Mouse (Mus musculus) neural tube, embryonic 12.5 days (tissue): Measurements from ENCODE around the gene Lrrc17. TPM values are rescaled to one million over a fixed set of nuclear protein-coding genes. Genes with fewer than 3 reads are reported as not detected.

Experiments used
- ATAC-seq: fragments of 200-750 bp; cut with Nextera tagmentation; 2 replicates; pipeline ENCODE4 v1.8.0; 2017; ENCODE audit warnings: low read depth, mild to moderate bottlenecking, moderate TSS enrichment, moderate library complexity; ENCODE audit not compliant: low FRiP score
- H3K27ac ChIP-seq: fragments of 300-500 bp; sonication (generic); 2 replicates; pipeline ENCODE4 v1.5.1; 2016
- H3K27me3 ChIP-seq: fragments of 300-500 bp; sonication (generic); replicated peaks from 2 replicates; pipeline ENCODE4 v1.6.1; 2016; ENCODE audit warnings: mild to moderate bottlenecking
- H3K36me3 ChIP-seq: fragments of 300-500 bp; sonication (generic); 2 replicates; pipeline ENCODE4 v1.6.1; 2016; ENCODE audit warnings: mild to moderate bottlenecking
- H3K4me1 ChIP-seq: fragments of 300-500 bp; sonication (generic); 2 replicates; pipeline ENCODE4 v1.6.1; 2016
- H3K4me2 ChIP-seq: fragments of 300-500 bp; sonication (generic); replicated peaks from 2 replicates; pipeline ENCODE4 v1.6.1; 2016; ENCODE audit warnings: mild to moderate bottlenecking
- H3K4me3 ChIP-seq: fragments of 300-500 bp; sonication (generic); 2 replicates; pipeline ENCODE4 v1.5.1; 2016
- H3K9ac ChIP-seq: fragments of 300-500 bp; sonication (generic); 2 replicates; pipeline ENCODE4 v1.6.1; 2016; ENCODE audit warnings: mild to moderate bottlenecking
- H3K9me3 ChIP-seq: fragments of 300-500 bp; sonication (generic); 2 replicates; pipeline ENCODE4 v1.6.1; 2016; ENCODE audit warnings: mild to moderate bottlenecking
- WGBS: fragments of 180-500 bp; shearing (Covaris S2); methylation state at CpG from one replicate; pipeline ENCODE4 v1.1.7; 2016; 5-methylcytosine and 5-hydroxymethylcytosine counted together
- polyA plus RNA-seq: library from polyadenylated mRNA; unstranded; fragments of >200 nt; fragmentation: Nextera tagmentation; extraction: Ambion mirVana; gene quantifications from 2 replicates; pipeline ENCODE4 v1.2.1, GENCODE M21; 2016

Lrrc17 gene
- 13.5 and 14.0 TPM in 2 replicates for polyA plus RNA-seq

- Histone ChIP-seq H3K36me3 (no peaks in the 10 kb centered on the region), H3K4me3 (peak within 1 kb of the TSS; percentile 7; the same call in 1 of the 2 replicates), H3K9ac (no peak within 1 kb of the TSS), H3K27me3 (no peaks in the 10 kb centered on the region), H3K4me1 (no peaks in the 10 kb centered on the region), H3K9me3 (no peaks in the 10 kb centered on the region), H3K4me2 (peak within 1 kb of the TSS; percentile 23), H3K27ac (no peak within 1 kb of the TSS)
- WGBS = 54% methylated on average over 17 of the region's 17 CpGs
- ATAC-seq = peak; percentile 65; the same call in 1 of the 2 replicates
Observed at GRCm38 (mm10) chr5:21543409-21544201, at the start of gene Lrrc17. Gene Lrrc17 (plus strand): TSS chr5:21543559.

GRCm38 (mm10) chr5:21494781-21495180 lies 48.6 kb upstream of the Lrrc17 start:
- Histone ChIP-seq H3K27ac (no peak overlapping the region), H3K36me3 (no peaks in the 10 kb centered on the region), H3K27me3 (no peaks in the 10 kb centered on the region), H3K4me3 (no peak overlapping the region), H3K4me2 (no peak overlapping the region), H3K4me1 (no peaks in the 10 kb centered on the region), H3K9me3 (no peaks in the 10 kb centered on the region), H3K9ac (no peak overlapping the region)
- ATAC-seq = no peak
- WGBS = 63% methylated on average over 3 of the region's 3 CpGs

- H3K4me2 ChIP-seq = no peak overlapping the region
- H3K36me3 ChIP-seq = no peaks in the 10 kb centered on the region
- H3K9me3 ChIP-seq = no peaks in the 10 kb centered on the region
- no peak overlapping the region for H3K9ac ChIP-seq
- no peak for ATAC-seq
- H3K27ac ChIP-seq = no peak overlapping the region
- H3K4me3 ChIP-seq = no peak overlapping the region
- WGBS = 81% methylated on average over 6 of the region's 6 CpGs
- H3K27me3 ChIP-seq = no peaks in the 10 kb centered on the region
- no peaks in the 10 kb centered on the region for H3K4me1 ChIP-seq
Observed at GRCm38 (mm10) chr5:21496321-21496720, 47.0 kb upstream of the Lrrc17 start.

DNA sequence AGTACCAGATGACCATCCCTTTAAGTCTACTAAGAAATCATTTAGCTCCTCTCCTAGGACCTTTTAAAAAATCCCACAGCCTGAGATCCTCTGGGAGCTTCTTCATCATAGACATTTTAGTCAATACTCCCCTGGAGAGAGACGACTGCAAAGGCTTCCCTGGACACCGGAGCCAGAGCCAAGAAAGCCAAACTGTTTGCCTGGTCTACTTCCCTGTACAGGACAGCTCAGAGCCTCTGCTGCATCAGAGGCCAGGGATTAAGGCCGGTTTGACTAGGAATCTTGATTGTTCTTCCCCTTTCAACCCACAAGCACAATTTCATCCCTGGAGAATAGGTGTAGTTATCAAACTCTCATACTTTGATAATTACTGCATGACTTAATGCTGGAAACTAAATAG lies 46.5 kb upstream of the Lrrc17 start:
- no peak overlapping the region for H3K4me2 ChIP-seq
- WGBS = 77% methylated on average over 3 of the region's 3 CpGs
- H3K9me3 ChIP-seq = no peaks in the 10 kb centered on the region
- H3K9ac ChIP-seq = no peak overlapping the region
- H3K4me1 ChIP-seq = no peaks in the 10 kb centered on the region
- H3K27ac ChIP-seq = no peak overlapping the region
- H3K36me3 ChIP-seq = no peaks in the 10 kb centered on the region
- ATAC-seq = no peak
- H3K27me3 ChIP-seq = no peaks in the 10 kb centered on the region
- no peak overlapping the region for H3K4me3 ChIP-seq

DNA sequence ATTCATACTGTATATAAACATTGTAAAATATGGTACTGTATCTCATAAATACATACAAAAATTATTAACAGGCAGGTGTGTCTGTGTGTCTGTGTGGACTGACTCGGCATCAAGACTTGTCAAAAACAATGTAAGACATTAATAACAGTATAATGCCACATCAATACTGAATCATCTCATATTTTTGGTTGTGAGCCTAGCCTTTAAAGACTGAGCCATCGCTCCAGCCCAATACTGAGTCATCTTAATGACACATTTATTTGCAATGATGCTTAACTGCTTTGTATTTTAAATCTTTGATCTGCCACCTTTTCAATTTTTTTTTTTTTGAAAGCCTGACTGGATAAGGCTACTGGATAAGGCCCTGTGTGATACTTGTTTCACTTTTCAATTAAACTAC lies 44.9 kb upstream of the Lrrc17 start:
- H3K9me3 ChIP-seq = no peaks in the 10 kb centered on the region
- no peaks in the 10 kb centered on the region for H3K27me3 ChIP-seq
- H3K4me3 ChIP-seq = no peak overlapping the region
- ATAC-seq = no peak
- no peaks in the 10 kb centered on the region for H3K4me1 ChIP-seq
- no peak overlapping the region for H3K27ac ChIP-seq
- WGBS = 92% methylated on average over 2 of the region's 2 CpGs
- no peak overlapping the region for H3K9ac ChIP-seq
- H3K4me2 ChIP-seq = no peak overlapping the region
- H3K36me3 ChIP-seq = no peaks in the 10 kb centered on the region

DNA sequence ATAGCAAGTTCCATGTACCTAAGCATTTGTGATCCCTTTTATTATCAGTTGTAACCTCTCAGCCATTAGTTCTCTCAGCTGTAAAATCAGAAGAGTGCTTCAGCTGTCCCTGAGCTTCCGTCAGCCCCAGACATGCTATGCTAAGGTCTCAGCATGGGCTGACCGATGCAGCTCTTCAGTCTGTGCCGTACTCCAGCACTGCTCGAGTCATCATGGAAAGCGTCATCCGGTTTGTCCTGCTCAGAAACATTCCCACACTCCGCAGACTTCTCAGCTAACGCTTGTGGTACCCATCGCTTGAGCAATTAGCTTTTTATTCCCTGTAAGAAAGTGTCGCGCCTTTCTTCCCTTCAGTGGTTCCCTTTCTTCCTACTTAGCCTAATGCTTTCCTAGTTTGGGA lies 44.4 kb upstream of the Lrrc17 start:
- no peaks in the 10 kb centered on the region for H3K27me3 ChIP-seq
- H3K4me2 ChIP-seq = no peak overlapping the region
- H3K27ac ChIP-seq = no peak overlapping the region
- H3K36me3 ChIP-seq = no peaks in the 10 kb centered on the region
- no peaks in the 10 kb centered on the region for H3K9me3 ChIP-seq
- no peak overlapping the region for H3K9ac ChIP-seq
- no peak overlapping the region for H3K4me3 ChIP-seq
- H3K4me1 ChIP-seq = no peaks in the 10 kb centered on the region
- WGBS = 77% methylated on average over 11 of the region's 11 CpGs
- no peak for ATAC-seq

DNA sequence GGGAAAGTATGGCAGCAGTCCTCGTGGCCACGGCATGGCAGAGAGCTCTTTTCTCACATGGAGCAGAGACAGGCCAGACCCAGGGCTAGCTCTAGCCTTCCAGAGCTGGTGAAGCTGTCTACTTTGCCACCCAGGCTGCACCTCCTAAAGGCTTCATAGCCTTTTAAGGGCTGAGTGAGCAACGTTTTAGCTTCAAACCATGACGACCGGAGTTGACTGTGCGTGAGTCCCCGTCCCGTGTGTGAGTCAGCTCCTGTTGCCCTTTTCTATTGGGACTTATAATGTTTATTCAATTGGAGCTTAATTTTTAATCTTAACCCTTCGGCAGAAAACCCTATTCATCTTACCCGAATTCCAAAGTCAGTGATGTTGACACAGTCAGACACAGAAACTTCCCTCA lies 43.2 kb upstream of the Lrrc17 start:
- H3K27me3 ChIP-seq = no peaks in the 10 kb centered on the region
- no peak overlapping the region for H3K4me2 ChIP-seq
- H3K4me3 ChIP-seq = no peak overlapping the region
- no peaks in the 10 kb centered on the region for H3K36me3 ChIP-seq
- H3K4me1 ChIP-seq = no peaks in the 10 kb centered on the region
- H3K27ac ChIP-seq = no peak overlapping the region
- H3K9me3 ChIP-seq = no peaks in the 10 kb centered on the region
- no peak overlapping the region for H3K9ac ChIP-seq
- ATAC-seq = no peak
- 84% methylated on average over 10 of the region's 10 CpGs for WGBS

DNA sequence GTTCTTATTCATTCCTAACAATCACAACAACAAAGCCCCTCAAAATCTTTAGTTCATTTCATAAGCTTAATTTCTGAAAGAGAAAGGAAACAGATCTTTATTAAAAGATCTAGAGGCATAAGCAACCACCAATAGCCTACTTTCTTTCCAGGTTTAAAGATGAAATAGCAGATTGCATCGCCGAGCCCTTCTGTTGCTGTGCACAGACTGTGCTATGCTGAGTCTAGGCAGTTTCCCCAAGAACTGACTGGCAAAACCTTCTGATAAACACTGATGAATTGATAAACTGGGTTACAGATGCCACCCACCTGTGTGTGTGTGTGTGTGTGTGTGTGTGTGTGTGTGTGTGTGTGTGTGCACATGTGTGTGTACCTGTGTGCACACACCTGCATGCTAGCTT lies 42.4 kb upstream of the Lrrc17 start:
- Histone ChIP-seq H3K9ac (no peak overlapping the region), H3K4me1 (no peaks in the 10 kb centered on the region), H3K27ac (no peak overlapping the region), H3K4me3 (no peak overlapping the region), H3K4me2 (no peak overlapping the region), H3K36me3 (no peaks in the 10 kb centered on the region), H3K9me3 (no peaks in the 10 kb centered on the region), H3K27me3 (no peaks in the 10 kb centered on the region)
- no peak for ATAC-seq
- WGBS = 93% methylated on average over 2 of the region's 2 CpGs

- Histone ChIP-seq H3K4me1 (no peaks in the 10 kb centered on the region), H3K4me2 (no peak overlapping the region), H3K36me3 (no peaks in the 10 kb centered on the region), H3K9ac (no peak overlapping the region), H3K4me3 (no peak overlapping the region), H3K9me3 (no peaks in the 10 kb centered on the region), H3K27me3 (no peaks in the 10 kb centered on the region), H3K27ac (no peak overlapping the region)
- ATAC-seq = no peak
- WGBS = 80% methylated on average over 13 of the region's 13 CpGs
Observed at GRCm38 (mm10) chr5:21502936-21503610, 40.3 kb upstream of the Lrrc17 start.

DNA sequence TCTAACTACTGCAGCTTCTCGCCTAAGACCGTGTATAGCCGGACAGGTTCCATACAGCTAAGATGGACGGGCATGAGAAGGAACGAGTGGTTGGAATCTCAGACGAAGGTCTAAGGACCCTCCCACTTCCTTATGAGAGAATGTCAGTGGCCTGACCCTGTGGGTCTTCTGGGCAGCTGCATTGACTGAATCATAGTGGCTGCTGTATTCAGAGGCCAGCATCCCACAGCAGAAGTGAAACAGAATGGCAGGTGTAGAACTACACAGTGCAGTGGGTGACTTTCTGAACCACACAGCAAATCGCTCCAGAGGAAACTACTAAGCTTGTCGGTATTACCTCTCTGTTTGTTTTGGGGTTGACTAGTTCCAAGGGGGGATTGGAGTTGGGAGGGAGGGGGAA lies 38.2 kb upstream of the Lrrc17 start:
- Histone ChIP-seq H3K4me1 (no peaks in the 10 kb centered on the region), H3K9me3 (no peaks in the 10 kb centered on the region), H3K27ac (no peak overlapping the region), H3K4me2 (no peak overlapping the region), H3K4me3 (no peak overlapping the region), H3K36me3 (no peaks in the 10 kb centered on the region), H3K27me3 (no peaks in the 10 kb centered on the region), H3K9ac (no peak overlapping the region)
- WGBS = 88% methylated on average over 8 of the region's 8 CpGs
- ATAC-seq = no peak

DNA sequence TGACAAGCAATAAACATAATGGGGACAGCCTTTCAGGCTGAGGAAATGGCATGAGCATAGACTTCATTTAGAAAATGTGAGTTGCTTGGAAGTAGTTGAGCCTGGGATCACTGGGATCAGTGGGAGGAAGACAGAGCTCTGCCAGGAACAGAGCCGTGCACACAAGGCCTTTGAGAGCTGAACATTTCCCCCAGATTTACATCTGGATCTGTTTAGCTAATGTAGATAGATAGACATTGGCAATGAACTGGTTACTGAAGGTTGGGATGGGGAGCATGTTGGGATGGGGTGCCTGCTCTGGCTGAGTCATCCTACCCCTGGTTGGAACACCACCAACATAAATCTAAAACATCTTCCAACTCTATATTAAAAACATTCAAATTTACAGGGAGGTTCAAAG lies 36.5 kb upstream of the Lrrc17 start:
- Histone ChIP-seq H3K27me3 (no peaks in the 10 kb centered on the region), H3K9ac (no peak overlapping the region), H3K4me1 (no peaks in the 10 kb centered on the region), H3K36me3 (no peaks in the 10 kb centered on the region), H3K4me3 (no peak overlapping the region), H3K9me3 (no peaks in the 10 kb centered on the region), H3K27ac (no peak overlapping the region), H3K4me2 (no peak overlapping the region)
- 69% methylated on average over 1 of the region's 1 CpGs for WGBS
- no peak for ATAC-seq

GRCm38 (mm10) chr5:21509801-21510200 lies 33.6 kb upstream of the Lrrc17 start:
- no peak overlapping the region for H3K9ac ChIP-seq
- H3K4me3 ChIP-seq = no peak overlapping the region
- H3K27me3 ChIP-seq = no peaks in the 10 kb centered on the region
- H3K4me2 ChIP-seq = no peak overlapping the region
- H3K27ac ChIP-seq = no peak overlapping the region
- 0 out of 2 replicates have a peak, but pooled peaks cover 3% of the 10 kb centered on the region for H3K4me1 ChIP-seq
- 86% methylated on average over 4 of the region's 4 CpGs for WGBS
- H3K36me3 ChIP-seq = no peaks in the 10 kb centered on the region
- ATAC-seq = no peak
- H3K9me3 ChIP-seq = no peaks in the 10 kb centered on the region
